Mouse (Mus musculus): Measurements from ENCODE around the gene Ajuba. TPM values are rescaled to one million over a fixed set of nuclear protein-coding genes. Genes with fewer than 3 reads are reported as not detected.

The Ajuba gene
- 5.1 TPM for polyA plus RNA-seq (2014; fragmentation: Illumina TruSeq; extraction: RNeasy Lipid Tissue Mini Kit (QIAGEN cat#74804); ENCODE audit: low read depth, low replicate concordance)

GRCm38 (mm10) chr14:54577089-54577982 lies at the start of gene Ajuba:
Gene Ajuba (minus strand): TSS chr14:54577558.

GRCm38 (mm10) chr14:54621133-54621532 lies 43.8 kb upstream of the Ajuba start, which contains the start of gene Psmb11:
Gene Psmb11 (plus strand): TSS chr14:54621433.

GRCm38 (mm10) chr14:54617897-54618365 lies 40.6 kb upstream of the Ajuba start, which contains the start of gene Psmb5:
Gene Psmb5 (minus strand): TSS chr14:54618022.

GRCm38 (mm10) chr14:54605752-54606321 lies 28.5 kb upstream of the Ajuba start, which contains the start of gene 4931414P19Rik:
Gene 4931414P19Rik (minus strand): TSS chr14:54605993.

GRCm38 (mm10) chr14:54553975-54554769 lies 23.2 kb downstream of the Ajuba start, which contains the start of gene Haus4:
Gene Haus4 (minus strand): TSS chr14:54554616.

Other genes starting within 250 kb of the Ajuba start
- gene Oxa1l, start 216.7 kb downstream of the Ajuba start, polyA plus RNA-seq (2014; fragmentation: Illumina TruSeq; extraction: RNeasy Lipid Tissue Mini Kit (QIAGEN cat#74804); ENCODE audit: low read depth, low replicate concordance), result 10.2 TPM
- 2.0 TPM for gene Slc7a7, start 159.8 kb downstream of the Ajuba start, polyA plus RNA-seq (2014; fragmentation: Illumina TruSeq; extraction: RNeasy Lipid Tissue Mini Kit (QIAGEN cat#74804); ENCODE audit: low read depth, low replicate concordance)
- gene Mrpl52, start 150.6 kb downstream of the Ajuba start, polyA plus RNA-seq (2014; fragmentation: Illumina TruSeq; extraction: RNeasy Lipid Tissue Mini Kit (QIAGEN cat#74804); ENCODE audit: low read depth, low replicate concordance), result 45.6 TPM
- gene Mmp14, start 145.9 kb downstream of the Ajuba start, polyA plus RNA-seq (2014; fragmentation: Illumina TruSeq; extraction: RNeasy Lipid Tissue Mini Kit (QIAGEN cat#74804); ENCODE audit: low read depth, low replicate concordance), result 14.3 TPM
- 2.3 TPM for gene Lrp10, start 113.4 kb downstream of the Ajuba start, polyA plus RNA-seq (2014; fragmentation: Illumina TruSeq; extraction: RNeasy Lipid Tissue Mini Kit (QIAGEN cat#74804); ENCODE audit: low read depth, low replicate concordance)
- not detected for gene Rem2, start 101.5 kb downstream of the Ajuba start, polyA plus RNA-seq (2014; fragmentation: Illumina TruSeq; extraction: RNeasy Lipid Tissue Mini Kit (QIAGEN cat#74804); ENCODE audit: low read depth, low replicate concordance)
- 9.2 TPM for gene Prmt5, start 60.0 kb downstream of the Ajuba start, polyA plus RNA-seq (2014; fragmentation: Illumina TruSeq; extraction: RNeasy Lipid Tissue Mini Kit (QIAGEN cat#74804); ENCODE audit: low read depth, low replicate concordance)
- gene Haus4, start 22.9 kb downstream of the Ajuba start, polyA plus RNA-seq (2014; fragmentation: Illumina TruSeq; extraction: RNeasy Lipid Tissue Mini Kit (QIAGEN cat#74804); ENCODE audit: low read depth, low replicate concordance), result 2.4 TPM
- gene 4931414P19Rik, start 28.4 kb upstream of the Ajuba start, polyA plus RNA-seq (2014; fragmentation: Illumina TruSeq; extraction: RNeasy Lipid Tissue Mini Kit (QIAGEN cat#74804); ENCODE audit: low read depth, low replicate concordance), result 0.93 TPM
- gene Psmb5, start 40.5 kb upstream of the Ajuba start, polyA plus RNA-seq (2014; fragmentation: Illumina TruSeq; extraction: RNeasy Lipid Tissue Mini Kit (QIAGEN cat#74804); ENCODE audit: low read depth, low replicate concordance), result 7.7 TPM
- not detected for gene Psmb11, start 43.9 kb upstream of the Ajuba start, polyA plus RNA-seq (2014; fragmentation: Illumina TruSeq; extraction: RNeasy Lipid Tissue Mini Kit (QIAGEN cat#74804); ENCODE audit: low read depth, low replicate concordance)
- not detected for gene Gm17606, start 63.4 kb upstream of the Ajuba start, polyA plus RNA-seq (2014; fragmentation: Illumina TruSeq; extraction: RNeasy Lipid Tissue Mini Kit (QIAGEN cat#74804); ENCODE audit: low read depth, low replicate concordance)
- gene Cdh24, start 63.8 kb upstream of the Ajuba start, polyA plus RNA-seq (2014; fragmentation: Illumina TruSeq; extraction: RNeasy Lipid Tissue Mini Kit (QIAGEN cat#74804); ENCODE audit: low read depth, low replicate concordance), result not detected
- 13.9 TPM for gene 1700123O20Rik, start 108.7 kb upstream of the Ajuba start, polyA plus RNA-seq (2014; fragmentation: Illumina TruSeq; extraction: RNeasy Lipid Tissue Mini Kit (QIAGEN cat#74804); ENCODE audit: low read depth, low replicate concordance)
- gene Acin1, start 109.4 kb upstream of the Ajuba start, polyA plus RNA-seq (2014; fragmentation: Illumina TruSeq; extraction: RNeasy Lipid Tissue Mini Kit (QIAGEN cat#74804); ENCODE audit: low read depth, low replicate concordance), result 40.7 TPM
- not detected for gene Gm29776, start 121.3 kb upstream of the Ajuba start, polyA plus RNA-seq (2014; fragmentation: Illumina TruSeq; extraction: RNeasy Lipid Tissue Mini Kit (QIAGEN cat#74804); ENCODE audit: low read depth, low replicate concordance)
- not detected for gene Cebpe, start 134.6 kb upstream of the Ajuba start, polyA plus RNA-seq (2014; fragmentation: Illumina TruSeq; extraction: RNeasy Lipid Tissue Mini Kit (QIAGEN cat#74804); ENCODE audit: low read depth, low replicate concordance)
- 0.82 TPM for gene Slc7a8, start 204.4 kb upstream of the Ajuba start, polyA plus RNA-seq (2014; fragmentation: Illumina TruSeq; extraction: RNeasy Lipid Tissue Mini Kit (QIAGEN cat#74804); ENCODE audit: low read depth, low replicate concordance)
- not detected for gene Rnf212b, start 236.6 kb upstream of the Ajuba start, polyA plus RNA-seq (2014; fragmentation: Illumina TruSeq; extraction: RNeasy Lipid Tissue Mini Kit (QIAGEN cat#74804); ENCODE audit: low read depth, low replicate concordance)

All from liver, adult 10 weeks (tissue).